Mouse (Mus musculus): ENCODE measurements at regions not wholly inside any gene's neighbourhood (a gene's known extent, or its start where the extent isn't known, plus 50 kb on each side); places are given as distances from the start of the nearest gene placed in this dataset.
A peak's percentile ranks its signal among the peaks of the same experiment; 100 is the strongest.

- no peak for DNase-seq (ENCODE audit: low spot score in 2 of 2)
Observed at GRCm38 (mm10) chr2:116942321-116942791, 63.9 kb downstream of the Tmco5 start.

- no peak for DNase-seq (ENCODE audit: low spot score in 2 of 2)
Observed at GRCm38 (mm10) chr2:116948538-116948937, 70.0 kb downstream of the Tmco5 start.

- DNase-seq (ENCODE audit: low spot score in 2 of 2) = no peak
Observed at GRCm38 (mm10) chr2:116949741-116950140, 71.2 kb downstream of the Tmco5 start.

GRCm38 (mm10) chr2:116950154-116950553 is 71.7 kb downstream of the Tmco5 start:
- no peak for DNase-seq (ENCODE audit: low spot score in 2 of 2)

GRCm38 (mm10) chr2:116951481-116951880 is 73.0 kb downstream of the Tmco5 start:
- DNase-seq (ENCODE audit: low spot score in 2 of 2) = no peak

GRCm38 (mm10) chr2:116954280-116954679 is 75.8 kb downstream of the Tmco5 start:
- DNase-seq (ENCODE audit: low spot score in 2 of 2) = no peak

- no peak for DNase-seq (ENCODE audit: low spot score in 2 of 2)
Observed at GRCm38 (mm10) chr2:116954896-116955295, 76.4 kb downstream of the Tmco5 start.

- no peak for DNase-seq (ENCODE audit: low spot score in 2 of 2)
Observed at GRCm38 (mm10) chr2:116963116-116963873, 84.8 kb downstream of the Tmco5 start.

GRCm38 (mm10) chr2:116966266-116966665 is 87.8 kb downstream of the Tmco5 start:
- no peak for DNase-seq (ENCODE audit: low spot score in 2 of 2)

- DNase-seq (ENCODE audit: low spot score in 2 of 2) = peak in 1 of 2 experiments; percentile 31
Observed at GRCm38 (mm10) chr2:116971666-116972613, 93.4 kb downstream of the Tmco5 start.

- DNase-seq (ENCODE audit: low spot score in 2 of 2) = no peak
Observed at GRCm38 (mm10) chr2:116972614-116972985, 94.1 kb downstream of the Tmco5 start.

GRCm38 (mm10) chr2:116973441-116973840 is 95.0 kb downstream of the Tmco5 start:
- DNase-seq (ENCODE audit: low spot score in 2 of 2) = no peak

- no peak for DNase-seq (ENCODE audit: low spot score in 2 of 2)
Observed at GRCm38 (mm10) chr2:116974152-116974551, 95.7 kb downstream of the Tmco5 start.

- no peak for DNase-seq (ENCODE audit: low spot score in 2 of 2)
Observed at GRCm38 (mm10) chr2:116974569-116975060, 96.1 kb downstream of the Tmco5 start.

GRCm38 (mm10) chr2:116975091-116975600 is 96.7 kb downstream of the Tmco5 start:
- peak; percentile 49 to 67 for DNase-seq (ENCODE audit: low spot score in 2 of 2)

GRCm38 (mm10) chr2:116975601-116976431 is 97.3 kb downstream of the Tmco5 start:
- peak; percentile 84 to 89 for DNase-seq (ENCODE audit: low spot score in 2 of 2)

GRCm38 (mm10) chr2:116976432-116976750 is 97.9 kb downstream of the Tmco5 start:
- no peak for DNase-seq (ENCODE audit: low spot score in 2 of 2)

GRCm38 (mm10) chr2:116976951-116977503 is 98.5 kb downstream of the Tmco5 start:
- DNase-seq (ENCODE audit: low spot score in 2 of 2) = no peak

- DNase-seq (ENCODE audit: low spot score in 2 of 2) = no peak
Observed at GRCm38 (mm10) chr2:116977771-116978600, 99.5 kb downstream of the Tmco5 start.

GRCm38 (mm10) chr2:116978809-116979208 is 100.3 kb downstream of the Tmco5 start:
- DNase-seq (ENCODE audit: low spot score in 2 of 2) = no peak
